Mouse (Mus musculus): ENCODE results near the gene Ints3. TPM values are rescaled to one million over a fixed set of nuclear protein-coding genes. Genes with fewer than 3 reads are reported as not detected.
A peak's percentile ranks its signal among the peaks of the same experiment; 100 is the strongest.

The Ints3 gene
- 59.5 and 62.4 TPM in 2 replicates for total RNA-seq (2021)
- long read RNA-seq, experiment 1, full-length matches to known transcripts, result 37 of 94 reads
- long read RNA-seq, experiment 1, partial matches to known transcripts, result 54 of 94 reads
- long read RNA-seq, experiment 1, other reads (novel, unspliced or antisense), result 3 of 94 reads
- long read RNA-seq, experiment 2, full-length matches to known transcripts, result 32 of 94 reads
- long read RNA-seq, experiment 2, partial matches to known transcripts, result 12 of 94 reads
- long read RNA-seq, experiment 2, other reads (novel, unspliced or antisense), result 50 of 94 reads

DNA sequence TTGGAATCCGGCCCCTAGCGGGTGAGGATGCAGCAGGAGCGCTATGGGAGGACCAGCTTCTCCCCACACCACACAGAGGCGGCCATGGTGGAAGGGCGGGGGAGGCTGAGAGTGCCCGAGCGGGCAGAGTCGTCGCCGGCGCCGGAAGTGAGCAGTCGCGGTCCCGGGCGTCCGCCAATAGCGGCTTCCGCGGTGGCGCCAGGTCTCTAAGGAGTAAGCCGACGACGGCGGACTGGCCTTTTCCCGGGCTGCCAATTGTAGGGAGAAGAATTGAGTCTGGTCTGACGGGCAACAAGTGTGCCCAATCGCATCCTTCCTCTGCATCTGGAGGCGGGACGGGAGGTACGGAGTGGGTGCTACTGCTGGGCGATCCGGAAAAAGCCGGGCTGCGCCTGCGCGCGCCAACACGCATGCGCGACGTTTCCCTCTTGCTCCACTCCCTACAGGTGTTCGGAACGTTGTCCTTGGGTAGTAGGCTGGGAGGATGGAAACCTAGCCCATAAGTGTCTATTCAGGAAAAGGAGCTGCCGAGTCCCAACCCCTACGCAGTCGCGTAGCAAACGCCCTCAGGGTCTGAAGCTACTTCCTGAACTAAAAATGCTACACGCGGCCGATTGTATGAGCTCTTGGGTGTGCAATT is at the start of gene Ints3:
Ints3 (minus strand) TSS at position 242 of the 640 bp plus-strand sequence.
- DNase-seq, result peak; percentile 99

DNA sequence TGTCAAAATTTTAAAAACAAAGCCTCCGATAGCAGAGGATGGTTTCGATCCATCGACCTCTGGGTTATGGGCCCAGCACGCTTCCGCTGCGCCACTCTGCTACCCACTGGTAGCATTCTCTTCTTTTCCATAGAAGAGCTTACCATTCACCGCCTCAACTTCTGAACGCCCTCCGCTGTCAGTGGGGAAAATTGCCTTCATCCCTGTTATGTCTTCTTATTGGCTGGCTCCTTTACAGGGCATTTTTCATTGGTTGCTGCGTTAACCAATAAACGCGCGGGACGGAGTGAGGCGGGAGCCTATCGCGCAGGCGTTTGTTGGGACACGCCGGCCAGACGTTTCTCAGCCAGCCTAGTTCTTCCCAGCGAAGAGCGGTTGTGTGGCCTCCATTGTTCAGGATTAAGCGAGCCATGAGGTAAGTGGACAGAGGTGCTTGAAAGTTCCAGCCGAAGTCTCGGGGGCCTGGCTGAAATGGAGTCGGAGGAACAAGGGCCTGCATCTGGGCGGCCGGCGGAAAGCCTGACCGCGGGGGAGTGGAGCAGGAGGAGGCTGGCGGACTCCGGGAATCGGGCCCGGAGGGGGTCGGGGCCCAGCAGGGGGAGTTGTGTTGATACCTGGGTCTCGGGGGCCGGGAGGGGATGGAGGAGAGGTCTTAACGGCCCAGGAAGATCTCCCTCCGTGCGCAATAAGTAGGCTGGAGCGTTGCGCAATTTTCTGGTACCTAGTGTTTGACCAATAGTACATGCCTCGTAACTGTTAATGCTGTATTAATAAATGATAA is 42.6 kb upstream of the Ints3 start, which contains the start of gene Ilf2:
Ilf2 (plus strand) TSS at position 296 of the 781 bp plus-strand sequence.
- peak; percentile 96 for DNase-seq

DNA sequence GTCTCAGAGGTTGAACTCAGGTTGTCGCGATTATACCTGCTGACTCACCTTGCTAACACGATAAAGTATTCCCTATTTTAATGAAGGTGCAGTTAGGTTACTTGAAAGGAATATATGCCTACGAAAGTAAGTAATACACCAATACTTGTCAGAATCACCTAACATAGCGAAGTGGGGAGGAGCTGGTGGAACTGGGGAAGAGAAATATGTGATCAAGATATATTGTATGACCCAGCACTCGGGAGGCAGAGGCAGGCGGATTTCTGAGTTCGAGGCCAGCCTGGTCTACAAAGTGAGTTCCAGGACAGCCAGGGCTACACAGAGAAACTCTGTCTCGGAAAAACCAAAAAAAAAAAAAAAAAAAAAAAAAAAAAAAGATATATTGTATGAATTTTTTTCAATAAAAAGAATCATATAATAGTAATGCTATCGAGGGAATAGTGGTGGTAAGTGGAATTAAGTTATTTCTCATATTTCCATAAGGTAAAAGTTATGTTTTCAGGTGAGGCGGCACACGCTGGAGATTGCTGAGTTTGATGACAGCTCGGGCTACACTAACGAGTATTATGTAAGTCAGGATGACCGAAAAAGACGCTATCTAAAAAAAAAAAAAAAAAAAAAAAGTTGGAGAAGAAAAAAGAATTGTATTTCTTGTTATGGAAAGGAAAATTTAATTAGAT is 41.9 kb upstream of the Ints3 start:
- DNase-seq, result no peak

DNA sequence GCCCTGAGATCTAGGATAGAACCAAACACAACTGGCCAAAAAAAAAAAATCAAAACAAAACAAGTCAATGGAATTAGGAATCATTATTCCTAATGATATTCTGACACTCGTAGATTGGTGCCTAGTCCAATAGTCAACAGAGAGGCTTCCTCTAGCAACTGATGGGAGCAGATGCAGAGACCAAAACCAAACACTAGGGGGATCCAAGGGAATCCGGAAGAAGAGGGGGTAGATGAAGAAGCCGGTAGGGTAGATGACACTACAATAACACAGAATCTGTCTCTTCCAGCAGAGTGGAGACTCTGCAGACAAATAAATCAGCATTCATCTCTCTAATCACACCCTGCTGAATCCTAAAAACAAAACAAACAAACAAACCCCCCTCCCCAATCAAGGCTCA is 38.8 kb upstream of the Ints3 start:
- peak; percentile 73 for DNase-seq

DNA sequence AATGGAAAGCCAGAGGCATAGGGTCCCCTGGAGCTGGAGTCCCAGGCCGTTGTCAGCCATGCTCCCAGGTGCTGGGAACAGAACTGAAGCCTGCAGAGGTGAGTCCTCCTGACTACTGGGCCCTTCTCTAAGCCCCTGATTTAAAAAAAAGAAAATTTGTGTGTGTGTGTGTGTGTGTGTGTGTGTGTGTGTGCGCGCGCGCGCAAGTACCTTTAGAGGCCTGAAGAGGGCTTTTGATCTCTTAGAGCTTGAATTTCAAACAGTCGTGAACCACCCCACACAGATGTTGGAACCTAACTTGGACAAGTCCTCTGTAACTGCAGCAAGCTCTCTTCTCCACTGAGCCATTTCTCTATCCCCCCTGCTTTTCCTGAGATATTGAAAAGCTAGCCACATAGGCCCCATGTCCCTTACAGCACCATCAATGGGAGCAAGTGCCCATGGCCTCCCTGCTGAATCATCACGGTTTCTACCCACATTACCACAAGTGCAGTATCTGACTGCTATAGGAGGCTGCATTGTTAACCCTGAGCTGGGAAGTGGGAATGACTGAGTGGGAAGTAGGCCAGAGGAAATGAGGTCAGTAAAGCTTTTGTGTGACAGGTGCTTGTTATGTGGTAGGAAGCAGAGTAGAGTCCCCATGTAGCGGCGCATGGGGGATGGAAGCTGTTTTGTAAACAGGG is 34.3 kb upstream of the Ints3 start:
- no peak for DNase-seq

DNA sequence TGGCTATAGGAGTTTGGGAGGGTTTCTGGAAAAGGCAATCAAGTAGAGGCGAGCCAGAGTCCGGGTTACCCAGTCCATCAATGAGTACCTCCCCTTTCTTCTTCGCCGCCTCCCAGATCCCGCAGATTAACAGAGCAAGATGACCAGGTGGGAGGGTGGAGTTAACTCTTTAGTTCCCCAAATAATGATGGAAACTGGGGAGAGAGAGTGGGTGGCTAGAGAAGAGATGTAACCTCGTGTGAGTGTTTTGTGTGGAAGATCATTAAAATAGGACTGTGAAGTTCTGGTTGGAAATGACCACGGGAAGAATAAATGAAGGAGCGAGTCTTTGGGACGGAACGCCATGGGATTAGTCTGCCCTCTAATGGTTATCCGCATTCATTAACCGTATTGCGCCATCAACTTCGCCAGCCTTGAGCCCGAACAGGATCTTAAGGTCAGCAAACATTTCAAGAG is 32.9 kb upstream of the Ints3 start:
- peak; percentile 83 for DNase-seq

DNA sequence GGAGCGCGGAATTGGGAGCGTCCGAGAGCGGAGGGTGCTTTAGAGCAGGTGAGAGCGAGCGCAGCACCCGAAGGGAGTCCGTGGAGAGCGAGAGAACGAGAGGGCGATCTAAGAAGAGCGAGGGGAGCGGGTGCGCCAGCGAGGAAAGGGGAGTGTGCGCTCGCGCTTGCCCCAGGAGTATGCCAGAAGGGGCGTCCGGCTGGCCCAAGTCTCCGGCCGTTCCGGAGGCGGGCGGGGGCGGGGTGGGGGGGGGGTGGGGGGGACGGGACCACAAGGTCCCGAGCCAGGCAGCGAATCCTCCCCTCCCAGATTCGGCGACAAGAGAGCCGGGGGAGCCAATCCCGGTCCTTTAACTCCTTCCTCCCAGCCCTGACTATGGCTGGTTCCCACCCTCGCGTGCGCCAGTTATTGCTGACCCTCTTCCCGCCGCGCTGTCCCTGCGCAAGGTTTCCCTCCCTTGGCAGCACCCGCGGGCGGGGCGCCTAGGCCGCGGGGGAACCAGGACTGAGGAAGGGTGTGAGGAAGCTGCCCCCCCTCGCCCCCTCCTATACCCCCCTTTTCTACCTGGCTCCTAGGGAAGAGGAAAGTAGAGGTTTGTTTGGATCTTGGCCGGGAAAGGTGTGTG is 32.4 kb upstream of the Ints3 start, which contains the start of gene Npr1:
Npr1 (minus strand) TSS at position 181 of the 625 bp plus-strand sequence.
- peak; percentile 83 for DNase-seq

DNA sequence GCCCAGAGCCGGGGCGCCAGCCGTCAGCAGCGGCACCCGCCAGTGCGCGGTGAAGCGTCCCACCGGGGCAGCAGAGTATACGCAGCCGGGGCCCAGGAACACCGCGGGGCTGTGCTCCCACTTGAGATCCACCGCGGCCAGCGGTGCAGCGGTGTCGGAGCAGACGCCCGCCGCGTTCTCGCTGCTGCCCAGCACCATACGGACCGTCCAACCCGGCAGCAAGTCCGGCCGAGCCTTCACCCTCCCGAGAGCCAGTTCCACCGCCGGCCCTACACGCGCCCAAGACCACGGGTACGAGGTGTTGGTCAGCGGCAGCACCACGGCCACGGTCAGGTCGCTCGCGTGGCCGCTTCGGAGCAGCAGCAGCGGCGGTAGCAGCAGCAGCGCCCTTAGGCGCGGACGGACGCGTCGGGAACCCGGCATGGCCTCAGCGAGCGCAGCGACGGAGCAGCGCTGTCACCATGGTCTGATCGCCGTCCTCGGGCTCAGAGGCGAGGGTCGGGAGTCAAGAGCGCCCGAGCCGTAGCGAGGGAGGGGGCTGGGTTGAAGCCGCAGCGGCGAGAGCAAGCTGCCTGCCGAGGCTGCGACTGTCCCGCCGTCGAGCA is 31.8 kb upstream of the Ints3 start:
- peak; percentile 59 for DNase-seq

DNA sequence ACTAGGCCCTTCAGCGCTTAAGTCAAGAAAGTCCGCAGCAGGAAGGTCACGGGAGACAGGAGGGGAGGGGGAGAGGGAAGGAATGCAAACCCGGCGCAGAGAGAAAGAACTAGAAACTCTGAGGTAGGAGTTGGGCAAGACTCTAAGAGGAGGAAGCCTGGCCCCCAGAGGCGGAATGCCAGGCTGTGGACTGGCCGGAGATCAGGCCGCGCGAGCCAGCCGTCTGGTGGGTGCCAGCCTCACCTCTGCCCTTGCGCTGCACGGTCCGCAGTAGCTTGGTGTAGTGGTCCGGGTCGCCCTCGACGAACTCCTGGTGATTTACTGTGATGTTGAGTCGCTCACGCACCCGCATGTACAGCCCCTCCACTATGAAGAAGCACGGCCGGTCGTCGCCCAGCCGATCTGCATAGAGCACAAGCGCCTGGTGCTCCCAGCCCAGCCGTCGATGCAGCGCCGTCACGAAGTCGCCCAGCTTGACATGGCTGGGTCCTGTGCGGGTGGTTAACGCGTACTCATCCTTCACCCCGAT is 31.2 kb upstream of the Ints3 start:
- peak; percentile 81 for DNase-seq

DNA sequence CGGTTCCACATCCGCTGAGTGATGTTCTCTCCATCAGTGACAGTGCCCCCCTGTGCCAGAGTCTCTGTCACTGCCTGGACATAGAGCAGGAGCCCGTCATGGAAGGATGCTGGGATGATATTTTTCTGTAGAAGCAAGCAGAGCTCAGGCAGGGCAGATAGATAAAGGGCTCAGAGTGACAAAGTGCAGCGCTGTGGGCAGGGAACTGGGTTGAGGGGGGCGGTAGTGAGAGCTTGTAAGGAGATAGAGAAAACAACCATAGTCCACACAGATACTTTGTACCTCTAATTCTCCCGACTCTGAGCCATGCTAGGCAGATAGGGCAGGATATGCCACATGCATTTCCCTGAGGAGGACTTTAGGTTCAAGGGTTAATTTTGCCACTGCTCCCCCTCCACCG is 29.2 kb upstream of the Ints3 start:
- peak; percentile 42 for DNase-seq

DNA sequence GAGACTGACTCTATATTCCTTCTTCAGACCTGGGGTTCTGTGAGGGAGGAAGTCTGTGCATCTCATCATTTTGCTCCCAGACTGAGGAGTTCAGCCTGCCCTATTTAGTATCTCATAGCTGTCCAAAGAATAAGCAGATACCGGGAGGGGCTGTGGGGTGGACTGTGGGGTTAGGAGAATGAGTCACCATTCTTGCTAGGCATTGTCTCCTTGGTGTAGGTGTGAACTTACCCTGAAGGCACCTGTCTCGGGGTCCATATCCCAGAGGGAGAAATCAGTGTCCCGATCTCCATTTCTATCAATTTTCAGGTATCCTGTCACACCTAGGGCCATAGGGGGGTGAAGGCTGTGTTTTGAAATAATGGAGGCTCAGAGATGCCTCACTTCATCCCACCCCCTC is 28.5 kb upstream of the Ints3 start:
- DNase-seq, result no peak

DNA sequence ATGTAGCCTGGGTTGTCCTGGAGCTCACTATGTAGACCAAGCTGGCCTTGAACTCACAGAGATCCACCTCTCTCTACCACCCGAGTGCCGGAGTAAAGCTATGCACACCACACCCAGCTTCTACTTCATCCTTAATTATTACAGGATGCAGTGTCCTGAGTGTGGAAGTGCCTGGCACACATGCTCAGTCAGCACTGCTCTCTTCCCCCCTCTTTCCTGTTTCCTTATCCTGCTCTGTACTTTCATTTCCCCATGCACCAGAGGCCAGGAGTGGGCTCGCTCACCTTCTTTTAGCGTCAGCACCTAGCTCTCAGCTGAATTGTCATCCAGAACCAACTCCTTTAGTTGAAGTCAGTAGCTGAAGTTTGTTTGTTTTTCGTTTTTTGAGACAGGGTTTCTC is 26.9 kb upstream of the Ints3 start:
- no peak for DNase-seq

DNA sequence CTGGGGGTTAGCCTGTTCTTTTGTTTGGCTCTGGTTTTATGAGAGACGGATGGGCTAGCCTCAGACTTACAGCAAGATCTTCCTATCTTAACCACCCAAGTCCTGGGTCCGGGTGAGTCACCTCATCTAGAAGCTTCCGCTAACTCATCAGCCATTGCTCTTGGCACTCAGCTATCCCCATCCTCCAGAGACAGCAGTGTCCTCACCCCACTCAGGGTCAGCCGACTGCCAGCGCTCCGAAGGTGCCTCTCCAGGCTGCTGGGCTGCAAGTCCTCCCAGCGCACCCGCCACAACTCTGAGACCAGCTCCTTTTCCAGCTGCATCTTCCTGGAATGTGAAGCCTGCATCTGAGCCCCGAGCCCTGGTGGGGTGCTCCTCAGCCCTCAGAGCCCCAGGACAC is 26.3 kb upstream of the Ints3 start:
- no peak for DNase-seq

DNA sequence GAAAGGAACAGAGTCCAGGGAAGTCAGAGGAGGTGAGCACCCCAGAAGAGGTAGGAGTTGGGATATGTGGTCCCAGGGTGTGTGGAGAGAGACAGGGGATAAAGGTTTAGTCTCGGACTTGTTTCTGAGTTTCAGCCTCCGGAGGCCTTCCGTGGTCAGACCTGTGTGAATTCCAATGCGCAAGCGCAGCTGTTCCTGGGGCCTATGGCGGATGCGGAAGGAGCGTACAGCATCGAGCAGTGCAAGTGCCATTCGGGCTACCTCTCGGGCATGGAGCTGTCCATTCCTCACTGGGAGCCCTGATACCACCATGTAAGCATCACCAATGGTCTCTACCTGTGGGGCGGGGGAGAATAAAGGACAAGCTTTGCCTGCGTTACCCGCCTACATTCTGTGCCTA is 21.5 kb upstream of the Ints3 start:
- no peak for DNase-seq

DNA sequence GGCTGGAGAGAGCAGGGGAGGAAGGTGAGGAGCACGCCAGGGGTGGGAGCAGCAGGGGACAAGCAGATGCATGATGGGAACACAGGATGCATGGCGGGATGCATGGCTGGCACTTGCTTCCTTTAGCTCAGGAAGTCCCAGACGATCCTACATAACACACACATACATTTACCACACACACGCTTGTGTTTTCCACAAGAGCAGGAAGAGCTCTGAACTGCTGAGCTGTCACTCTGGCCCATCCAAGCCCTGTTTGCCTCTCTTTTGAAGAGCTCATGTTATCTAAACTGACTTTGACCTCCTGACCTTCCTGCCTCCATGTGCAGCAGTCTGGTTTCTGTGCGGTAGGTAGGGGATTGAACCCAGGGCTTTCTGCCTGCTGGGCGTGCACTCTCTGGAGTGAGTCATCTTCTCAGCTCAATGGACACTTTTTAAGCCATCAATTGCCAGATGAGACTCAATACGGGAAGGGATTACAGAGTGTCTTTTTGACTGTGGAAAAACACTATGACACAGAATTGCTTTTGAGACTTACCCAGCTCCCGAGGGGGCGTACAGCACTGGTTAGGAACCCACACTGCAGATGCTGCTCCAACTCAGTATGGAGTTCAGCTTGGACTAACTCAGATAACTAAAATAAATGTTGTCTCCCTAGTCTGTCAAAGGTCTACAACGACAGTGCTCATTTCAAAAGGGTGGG is 18.1 kb upstream of the Ints3 start:
- no peak for DNase-seq

DNA sequence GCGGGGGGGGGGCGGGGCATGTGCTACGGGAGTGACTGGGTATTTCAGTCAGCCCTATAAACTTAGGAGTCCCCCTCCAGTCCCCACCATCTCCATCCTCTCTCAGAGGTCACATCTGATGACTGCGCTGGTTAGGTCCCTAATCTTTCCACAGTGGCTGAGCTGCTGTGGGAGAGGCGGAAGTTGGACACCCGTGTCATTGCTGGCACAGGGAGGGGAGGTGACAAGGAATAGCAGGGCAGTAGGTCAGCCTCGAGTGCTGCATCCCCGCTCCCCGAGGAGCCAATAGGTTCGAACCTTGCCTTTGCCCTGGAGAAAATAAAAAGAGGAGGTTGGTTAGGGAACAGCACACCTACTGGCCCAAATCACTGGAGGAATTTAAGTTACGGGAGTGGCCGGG is 17.5 kb upstream of the Ints3 start:
- DNase-seq, result no peak

DNA sequence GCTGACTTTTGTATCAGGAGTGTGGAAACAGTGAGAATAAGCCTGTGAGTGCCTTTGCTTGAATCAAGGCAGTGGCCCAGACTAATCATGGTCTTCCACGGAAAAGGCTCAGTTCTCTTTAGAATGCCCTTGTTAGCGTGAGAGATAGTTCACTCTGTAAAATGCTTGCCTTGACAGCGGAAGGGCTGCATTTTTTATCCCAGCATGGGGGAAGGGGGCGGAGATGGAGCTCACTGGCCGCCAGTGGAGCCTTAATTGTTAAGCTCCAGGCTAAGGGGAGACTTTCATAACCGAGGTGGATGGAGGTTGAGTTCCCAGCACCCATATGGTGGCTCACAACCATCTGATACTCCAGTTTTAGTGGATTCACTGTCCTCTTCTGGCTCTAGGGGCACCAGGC is 15.2 kb upstream of the Ints3 start:
- DNase-seq, result no peak

DNA sequence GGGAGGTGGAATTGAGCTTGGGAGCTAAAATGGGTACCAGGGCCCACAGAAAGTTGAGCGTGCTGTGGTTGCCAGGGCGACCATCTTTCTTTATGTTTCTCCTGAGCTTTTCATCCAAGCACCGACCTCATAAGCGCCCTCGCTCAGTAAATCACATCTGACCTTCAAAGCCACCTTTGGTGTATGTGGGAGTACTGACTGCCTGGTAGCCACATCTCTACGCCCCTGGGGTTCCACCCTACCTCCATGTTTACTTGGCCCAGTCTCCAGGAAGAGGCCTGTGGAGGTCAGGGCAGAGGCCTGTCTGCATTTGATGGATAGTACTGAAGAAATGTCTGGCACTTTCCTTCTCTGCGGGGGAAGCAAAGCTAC is 13.7 kb upstream of the Ints3 start:
- peak; percentile 62 for DNase-seq

DNA sequence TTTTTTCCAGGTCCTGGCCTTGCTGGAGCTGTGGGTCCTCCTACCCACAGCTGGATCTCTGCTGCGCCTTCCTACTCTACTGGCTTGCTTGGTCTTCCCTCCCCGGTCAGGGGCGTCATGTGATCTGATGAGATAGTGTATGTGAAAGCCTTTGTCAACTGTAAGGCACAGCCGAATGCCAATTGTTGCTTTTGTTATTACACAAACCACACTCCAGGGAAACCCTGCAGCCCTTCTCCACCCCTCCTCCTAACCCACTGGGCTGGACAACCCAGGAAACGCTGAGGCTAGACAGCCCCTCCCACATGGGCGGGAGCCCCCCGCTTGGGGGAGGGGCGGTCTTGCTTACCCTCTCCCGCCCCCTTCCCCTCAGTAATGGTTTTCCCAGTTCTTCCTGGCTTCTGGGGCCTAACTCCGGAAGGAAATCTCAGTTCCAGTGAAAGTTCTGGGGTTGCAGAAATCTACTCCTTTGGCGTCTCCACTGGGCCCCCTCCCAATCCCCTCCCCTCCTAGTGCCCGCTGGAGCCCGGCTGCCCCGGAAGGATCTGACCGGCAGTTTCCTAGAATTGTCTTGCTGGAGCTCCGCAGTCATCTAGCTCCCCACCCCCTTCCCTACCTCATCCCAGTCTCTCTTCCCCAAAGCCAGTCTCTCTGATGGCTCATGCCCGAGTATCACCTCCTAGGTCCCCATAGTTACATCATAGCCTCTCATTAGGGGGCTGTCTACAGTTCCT is 13.1 kb upstream of the Ints3 start:
- DNase-seq, result peak; percentile 93
